Mouse (Mus musculus) midbrain, postnatal 0 days (tissue): ENCODE data around the gene Krt18. TPM values are rescaled to one million over a fixed set of nuclear protein-coding genes. Genes with fewer than 3 reads are reported as not detected.

Experiments used
- ATAC-seq: fragments of 200-750 bp; cut with Nextera tagmentation; 2 replicates; pipeline ENCODE4 v1.8.0; 2017; ENCODE audit warnings: moderate number of reproducible peaks, mild to moderate bottlenecking, moderate TSS enrichment, moderate library complexity; ENCODE audit not compliant: low FRiP score
- DNase-seq: peaks from one replicate; pipeline ENCODE4 v3.0.0-alpha.2; 2015; ENCODE audit warnings: low spot score
- H3K27ac ChIP-seq: fragments of 300-500 bp; sonication (generic); 2 replicates; pipeline ENCODE4 v1.5.1; 2014; ENCODE audit warnings: low read depth, mild to moderate bottlenecking, low read length, mixed read lengths
- H3K27me3 ChIP-seq: fragments of 300-500 bp; sonication (generic); 2 replicates; pipeline ENCODE4 v1.6.1; 2014; ENCODE audit warnings: low read length, control low read depth, mixed read lengths; ENCODE audit not compliant: insufficient read depth
- H3K36me3 ChIP-seq: fragments of 300-500 bp; sonication (generic); 2 replicates; pipeline ENCODE4 v1.6.1; 2014; ENCODE audit warnings: low read length, control low read depth, mixed read lengths; ENCODE audit not compliant: insufficient read depth
- H3K4me1 ChIP-seq: fragments of 300-500 bp; sonication (generic); 2 replicates; pipeline ENCODE4 v1.6.1; 2014; ENCODE audit warnings: mild to moderate bottlenecking, control low read depth, antibody characterized with exemption, low read length, mixed read lengths; ENCODE audit not compliant: insufficient read depth
- H3K4me2 ChIP-seq: fragments of 300-500 bp; sonication (generic); 2 replicates; pipeline ENCODE4 v1.6.1; 2014; ENCODE audit warnings: low read depth, mild to moderate bottlenecking, low read length, mixed read lengths; ENCODE audit not compliant: poor library complexity, severe bottlenecking
- H3K4me3 ChIP-seq: fragments of 300-500 bp; sonication (generic); 2 replicates; pipeline ENCODE4 v1.5.1; 2014; ENCODE audit warnings: low read depth, mild to moderate bottlenecking, low read length, moderate library complexity
- H3K9ac ChIP-seq: fragments of 300-500 bp; sonication (generic); replicated peaks from 2 replicates; pipeline ENCODE4 v1.6.1; 2014; ENCODE audit warnings: mild to moderate bottlenecking, low read length, moderate library complexity, mixed read lengths; ENCODE audit not compliant: poor library complexity, severe bottlenecking
- H3K9me3 ChIP-seq: fragments of 300-500 bp; sonication (generic); 2 replicates; pipeline ENCODE4 v1.6.1; 2016; ENCODE audit warnings: low read length, control low read depth
- CTCF ChIP-seq: IDR thresholded peaks from 2 replicates; pipeline ENCODE4 v1.5.1; 2016; ENCODE audit warnings: antibody characterized with exemption, mild to moderate bottlenecking
- WGBS: fragments of 180-500 bp; shearing (Covaris S2); extraction: QIAGEN DNeasy Blood & Tissue Kit; methylation state at CpG from one replicate; pipeline ENCODE4 v1.1.7; 2014; 5-methylcytosine and 5-hydroxymethylcytosine counted together
- polyA plus RNA-seq: library from polyadenylated mRNA; unstranded; fragments of >200 nt; fragmentation: Nextera tagmentation; extraction: Ambion mirVana; gene quantifications from 2 replicates; pipeline ENCODE4 v1.2.1, GENCODE M21; 2015
- total RNA-seq: library from RNA; depleted of rRNA; stranded (reverse); fragments of >200 nt; gene quantifications from 2 replicates; pipeline ENCODE4 v1.2.3, GENCODE M21; 2014; rRNA removed

Krt18 gene
- total RNA-seq (0.99 and 1.7 TPM in 2 replicates), polyA plus RNA-seq (1.8 and 2.1 TPM in 2 replicates)

GRCm38 (mm10) chr15:102028040-102028439 lies at the start of gene Krt18:
Gene Krt18 (plus strand): TSS chr15:102028180.
- H3K27ac ChIP-seq, result no peak within 1 kb of the TSS
- peak within 1 kb of the TSS; percentile 35 for H3K4me2 ChIP-seq
- ATAC-seq, result no peak
- H3K9me3 ChIP-seq, result no peaks in the 10 kb centered on the region
- no peak for TF ChIP-seq CTCF
- peaks cover 27% of the 10 kb centered on the region for H3K27me3 ChIP-seq
- H3K4me3 ChIP-seq, result peak within 1 kb of the TSS; percentile 17; the same call in 1 of the 2 replicates
- no peaks in the 10 kb centered on the region for H3K36me3 ChIP-seq
- H3K9ac ChIP-seq, result no peak within 1 kb of the TSS
- 3% methylated on average over 28 of the region's 28 CpGs for WGBS
- H3K4me1 ChIP-seq, result peaks cover 5% of the 10 kb centered on the region; the same call in 1 of the 2 replicates
- no peak for DNase-seq

DNA sequence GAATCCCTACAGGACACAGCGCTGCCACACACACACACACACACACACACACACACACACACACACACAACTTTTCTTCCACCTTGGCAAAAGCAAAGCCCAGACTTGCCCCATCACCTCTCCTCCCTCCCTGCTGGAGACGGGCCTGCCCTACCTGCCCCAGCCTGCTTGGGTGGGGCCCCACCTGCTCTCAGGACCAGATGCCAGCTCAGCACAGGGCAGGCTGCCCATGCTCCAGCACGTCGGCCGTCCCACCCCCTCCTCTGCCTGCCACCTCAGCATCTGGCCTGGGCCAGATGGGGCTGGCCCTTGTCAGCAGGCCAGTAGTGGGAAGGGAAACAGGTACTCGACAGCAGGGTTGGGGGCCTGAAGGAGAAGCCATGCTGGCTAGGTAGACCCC lies 47.1 kb upstream of the Krt18 start:
- no peaks in the 10 kb centered on the region for H3K36me3 ChIP-seq
- 65% methylated on average over 6 of the region's 6 CpGs for WGBS
- H3K27me3 ChIP-seq, result no peaks in the 10 kb centered on the region
- H3K4me2 ChIP-seq, result no peak overlapping the region
- TF ChIP-seq CTCF, result no peak
- H3K27ac ChIP-seq, result no peak overlapping the region
- H3K9me3 ChIP-seq, result no peaks in the 10 kb centered on the region
- DNase-seq (no peak), ATAC-seq (no peak)
- H3K4me1 ChIP-seq, result peaks cover 9% of the 10 kb centered on the region; the same call in 1 of the 2 replicates
- no peak overlapping the region for H3K4me3 ChIP-seq
- H3K9ac ChIP-seq, result no peak overlapping the region

DNA sequence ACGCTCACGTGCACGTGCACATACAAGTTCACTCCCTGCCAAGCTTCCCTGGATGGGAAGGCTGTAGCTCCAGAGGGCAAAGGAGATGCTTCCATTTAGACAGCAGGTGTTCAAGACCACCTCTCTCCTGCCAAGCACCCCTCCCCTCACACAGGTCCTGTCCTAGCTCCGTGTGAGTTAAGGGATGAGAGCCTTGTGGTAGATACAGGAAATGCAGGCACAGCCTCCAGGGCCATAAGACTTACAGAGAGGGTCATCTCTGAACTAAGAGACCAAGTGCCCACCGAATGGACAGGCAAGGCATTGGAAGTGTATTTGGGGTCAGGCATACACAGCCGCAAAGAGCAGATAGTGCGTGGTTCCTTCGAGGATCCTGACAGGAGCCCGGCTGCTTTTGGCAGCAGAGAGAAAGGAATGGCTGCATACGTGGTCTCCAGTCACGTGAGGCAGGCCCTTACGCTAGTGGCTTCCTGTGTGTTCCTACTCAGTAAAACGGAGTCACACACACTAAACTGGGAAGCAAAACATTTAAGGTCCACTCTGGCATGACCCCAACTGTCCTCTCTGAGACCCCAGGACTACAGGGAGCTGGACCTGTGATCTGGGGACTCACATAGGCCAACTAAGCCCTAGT lies 44.5 kb upstream of the Krt18 start:
- no peak for ATAC-seq
- Histone ChIP-seq H3K27ac (peak overlapping the region; percentile 68), H3K4me3 (no peak overlapping the region), H3K27me3 (no peaks in the 10 kb centered on the region), H3K4me2 (peak overlapping the region; percentile 45), H3K9me3 (no peaks in the 10 kb centered on the region), H3K4me1 (no peaks in the 10 kb centered on the region), H3K36me3 (no peaks in the 10 kb centered on the region), H3K9ac (no peak overlapping the region)
- no peak for DNase-seq
- WGBS, result 84% methylated on average over 13 of the region's 13 CpGs
- TF ChIP-seq CTCF, result peak; percentile 43

GRCm38 (mm10) chr15:101983949-101984601 lies 43.9 kb upstream of the Krt18 start:
- Histone ChIP-seq H3K4me3 (0 out of 2 replicates have a peak overlapping the region, but pooled peaks have one; percentile 13), H3K36me3 (no peaks in the 10 kb centered on the region), H3K4me1 (no peaks in the 10 kb centered on the region), H3K9me3 (no peaks in the 10 kb centered on the region), H3K27me3 (no peaks in the 10 kb centered on the region), H3K27ac (peak overlapping the region; percentile 68), H3K4me2 (peak overlapping the region; percentile 45), H3K9ac (peak overlapping the region; percentile 52; the same call in 1 of the 2 replicates)
- DNase-seq (peak; percentile 98), ATAC-seq (peak; percentile 96)
- WGBS, result 3% methylated on average over 15 of the region's 15 CpGs
- peak; percentile 96 for TF ChIP-seq CTCF

DNA sequence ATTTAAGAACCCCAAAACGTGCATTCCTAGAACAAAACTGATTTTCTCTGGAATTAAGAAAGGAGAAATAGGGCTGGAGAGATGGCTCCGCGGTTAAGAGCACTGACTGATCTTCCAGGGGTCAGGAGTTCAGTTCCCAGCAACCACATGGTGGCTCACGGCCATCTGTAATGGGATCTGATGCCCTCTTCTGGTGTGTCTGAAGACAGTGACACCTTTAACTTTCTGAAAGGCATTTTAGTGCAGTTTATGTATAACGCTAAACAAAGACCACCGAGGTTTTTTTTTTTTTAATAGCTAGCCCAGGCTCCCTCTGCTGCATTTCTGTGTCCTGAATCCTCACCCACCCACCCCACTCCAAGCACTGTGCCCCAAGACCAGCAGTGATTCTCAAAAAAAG lies 43.2 kb upstream of the Krt18 start:
- DNase-seq (no peak), ATAC-seq (no peak)
- peak overlapping the region; percentile 68; the same call in 1 of the 2 replicates for H3K27ac ChIP-seq
- TF ChIP-seq CTCF, result no peak
- no peaks in the 10 kb centered on the region for H3K27me3 ChIP-seq
- H3K9ac ChIP-seq, result no peak overlapping the region
- 23% methylated on average over 6 of the region's 6 CpGs for WGBS
- no peaks in the 10 kb centered on the region for H3K36me3 ChIP-seq
- H3K4me1 ChIP-seq, result no peaks in the 10 kb centered on the region
- H3K4me2 ChIP-seq, result no peak overlapping the region
- no peaks in the 10 kb centered on the region for H3K9me3 ChIP-seq
- H3K4me3 ChIP-seq, result no peak overlapping the region

DNA sequence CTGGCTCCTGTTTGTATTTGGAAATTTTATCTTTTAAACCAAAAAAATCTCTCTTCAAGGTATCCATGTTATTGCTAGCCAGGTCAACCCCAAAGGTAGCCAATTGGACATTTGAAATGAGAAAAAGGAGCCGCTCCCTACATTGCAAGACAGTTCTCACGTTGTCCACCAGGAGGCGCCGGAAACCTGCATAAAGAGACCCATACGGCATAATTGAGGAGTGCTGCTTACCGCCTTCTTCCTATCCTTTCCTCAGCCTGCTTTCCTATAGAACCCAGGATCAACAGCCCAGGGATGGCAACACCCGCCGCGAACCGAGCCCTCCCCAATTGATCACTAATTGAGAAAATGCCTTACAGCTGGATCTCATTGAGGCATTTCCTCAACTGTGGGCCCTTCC lies 39.9 kb upstream of the Krt18 start:
- Histone ChIP-seq H3K9ac (no peak overlapping the region), H3K4me1 (no peaks in the 10 kb centered on the region), H3K27ac (no peak overlapping the region), H3K4me3 (no peak overlapping the region), H3K9me3 (no peaks in the 10 kb centered on the region), H3K36me3 (no peaks in the 10 kb centered on the region), H3K27me3 (no peaks in the 10 kb centered on the region), H3K4me2 (no peak overlapping the region)
- TF ChIP-seq CTCF, result peak; percentile 96
- DNase-seq (peak; percentile 85), ATAC-seq (no peak)
- WGBS, result under 1% methylated on average over 10 of the region's 10 CpGs
